Mouse (Mus musculus) lung, adult 2 months (tissue): ENCODE data around the gene Irf9.

Source experiments
- CTCF ChIP-seq: fragments of 200-500 bp; IDR thresholded peaks from 2 replicates; pipeline ENCODE4 v1.5.1; 2011; ENCODE audit warnings: mild to moderate bottlenecking, low read length, control low read depth; ENCODE audit not compliant: insufficient read depth
- POLR2A ChIP-seq: fragments of 200-500 bp; IDR thresholded peaks from 2 replicates; pipeline ENCODE4 v1.6.1; 2011; ENCODE audit warnings: low read depth, mild to moderate bottlenecking, control low read depth, low read length, borderline replicate concordance; ENCODE audit errors: extremely low read depth

GRCm38 (mm10) chr14:55555788-55556187, 47.6 kb upstream of the Irf9 start:
- no peak for TF ChIP-seq POLR2A
- no peak for TF ChIP-seq CTCF
